Mouse (Mus musculus) layer of hippocampus, adult 9-11 months (tissue): ENCODE results near the gene Msantd1.
"Not testable (repeated sequence)": the region's sequence is repeated elsewhere in the genome, so short reads cannot be mapped to it uniquely, and the experiment has no call there.

Experiments
- DNase-seq: peaks from one replicate; pipeline ENCODE4 v3.0.0; 2022

Msantd1 gene

GRCm38 (mm10) chr5:34907910-34908725, at the start of gene Msantd1:
Gene Msantd1, plus strand, starts transcription at chr5:34908012.
- DNase-seq, result no peak

- DNase-seq, result no peak
Measured at GRCm38 (mm10) chr5:34865367-34865766, 42.4 kb upstream of the Msantd1 start.

GRCm38 (mm10) chr5:34880307-34880706, 27.5 kb upstream of the Msantd1 start:
- DNase-seq, result not testable (repeated sequence)

GRCm38 (mm10) chr5:34881023-34881422, 26.8 kb upstream of the Msantd1 start:
- no peak for DNase-seq

GRCm38 (mm10) chr5:34885250-34885649, 22.6 kb upstream of the Msantd1 start:
- DNase-seq, result no peak

- DNase-seq, result no peak
Measured at GRCm38 (mm10) chr5:34889252-34889651, 18.6 kb upstream of the Msantd1 start.

GRCm38 (mm10) chr5:34896697-34897453, 10.9 kb upstream of the Msantd1 start:
- DNase-seq, result no peak

GRCm38 (mm10) chr5:34899787-34900469, 7.9 kb upstream of the Msantd1 start:
- DNase-seq, result no peak

GRCm38 (mm10) chr5:34902371-34902770, 5.4 kb upstream of the Msantd1 start:
- DNase-seq, result no peak

- peak; percentile 84 for DNase-seq
Measured at GRCm38 (mm10) chr5:34902811-34903385, 4.9 kb upstream of the Msantd1 start.

GRCm38 (mm10) chr5:34904412-34904811, 3.4 kb upstream of the Msantd1 start:
- no peak for DNase-seq

- DNase-seq, result no peak
Measured at GRCm38 (mm10) chr5:34907230-34907629, 582 bp upstream of the Msantd1 start.

GRCm38 (mm10) chr5:34908726-34909633, 1.2 kb downstream of the Msantd1 start:
- DNase-seq, result no peak

- no peak for DNase-seq
Measured at GRCm38 (mm10) chr5:34909634-34910503, 2.1 kb downstream of the Msantd1 start.

- DNase-seq, result no peak
Measured at GRCm38 (mm10) chr5:34910504-34910815, 2.6 kb downstream of the Msantd1 start.

GRCm38 (mm10) chr5:34915801-34916200, 8.0 kb downstream of the Msantd1 start:
- peak; percentile 76 for DNase-seq

GRCm38 (mm10) chr5:34917234-34917655, 9.4 kb downstream of the Msantd1 start:
- DNase-seq, result peak; percentile 36

- no peak for DNase-seq
Measured at GRCm38 (mm10) chr5:34918785-34919184, 11.0 kb downstream of the Msantd1 start.

GRCm38 (mm10) chr5:34922531-34922930, 14.7 kb downstream of the Msantd1 start:
- DNase-seq, result no peak

GRCm38 (mm10) chr5:34923920-34924319, 16.1 kb downstream of the Msantd1 start:
- DNase-seq, result no peak

- no peak for DNase-seq
Measured at GRCm38 (mm10) chr5:34924519-34924918, 16.7 kb downstream of the Msantd1 start.
